Mouse (Mus musculus) limb, embryonic 12.5 days (tissue): ENCODE measurements around the gene Fam173a. TPM values are rescaled to one million over a fixed set of nuclear protein-coding genes. Genes with fewer than 3 reads are reported as not detected.

Experiments used
- ATAC-seq: fragments of 200-750 bp; cut with Nextera tagmentation; 2 replicates; pipeline ENCODE4 v1.8.0; 2017; ENCODE audit warnings: low read depth, moderate TSS enrichment; ENCODE audit not compliant: insufficient number of reproducible peaks, insufficient read depth, low FRiP score, low TSS enrichment
- H3K27ac ChIP-seq: fragments of 300-500 bp; sonication (generic); 2 replicates; pipeline ENCODE4 v1.5.1; 2016; ENCODE audit warnings: mild to moderate bottlenecking, moderate library complexity
- H3K27me3 ChIP-seq: fragments of 300-500 bp; sonication (generic); 2 replicates; pipeline ENCODE4 v1.6.1; 2016; ENCODE audit warnings: mild to moderate bottlenecking, moderate library complexity
- H3K36me3 ChIP-seq: fragments of 300-500 bp; sonication (generic); 2 replicates; pipeline ENCODE4 v1.6.1; 2016; ENCODE audit warnings: mild to moderate bottlenecking, moderate library complexity
- H3K4me1 ChIP-seq: fragments of 300-500 bp; sonication (generic); replicated peaks from 2 replicates; pipeline ENCODE4 v1.6.1; 2016
- H3K4me2 ChIP-seq: fragments of 300-500 bp; sonication (generic); 2 replicates; pipeline ENCODE4 v1.6.1; 2016; ENCODE audit warnings: mild to moderate bottlenecking, moderate library complexity
- H3K4me3 ChIP-seq: fragments of 300-500 bp; sonication (generic); replicated peaks from 2 replicates; pipeline ENCODE4 v1.5.1; 2016; ENCODE audit warnings: mild to moderate bottlenecking
- H3K9ac ChIP-seq: fragments of 300-500 bp; sonication (generic); replicated peaks from 2 replicates; pipeline ENCODE4 v1.6.1; 2016; ENCODE audit warnings: mild to moderate bottlenecking, moderate library complexity
- H3K9me3 ChIP-seq: fragments of 300-500 bp; sonication (generic); 2 replicates; pipeline ENCODE4 v1.6.1; 2016; ENCODE audit warnings: mild to moderate bottlenecking, moderate library complexity
- WGBS: fragments of 180-500 bp; shearing (Covaris S2); methylation state at CpG from one replicate; pipeline ENCODE4 v1.1.7; 2016; 5-methylcytosine and 5-hydroxymethylcytosine counted together
- polyA plus RNA-seq: library from polyadenylated mRNA; unstranded; fragments of >200 nt; fragmentation: Nextera tagmentation; extraction: Ambion mirVana; gene quantifications from 2 replicates; pipeline ENCODE4 v1.2.1, GENCODE M21; 2016

The Fam173a gene
- 68.3 and 71.7 TPM in 2 replicates for polyA plus RNA-seq

DNA sequence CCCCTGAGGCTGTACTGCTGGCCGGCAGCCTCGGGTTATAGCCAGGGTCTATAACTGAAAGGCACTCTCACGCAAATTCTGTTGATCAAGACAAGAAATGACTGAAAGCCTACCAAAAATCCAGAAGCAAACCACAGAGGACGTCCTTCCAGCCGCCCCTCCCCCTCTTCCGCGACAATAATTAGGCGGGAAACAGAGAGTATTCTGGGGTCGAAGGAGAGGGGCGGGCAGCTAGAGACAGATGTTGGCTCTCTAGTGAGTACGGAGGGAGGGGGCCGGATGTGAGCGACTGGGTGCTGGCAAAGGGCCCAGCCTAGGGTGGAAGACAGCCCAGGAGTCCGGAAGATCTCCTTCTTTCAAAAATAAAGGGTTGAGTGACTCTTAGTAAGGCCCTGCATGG lies at the start of gene Fam173a:
Fam173a (minus strand) TSS at position 287 of the 400 bp plus-strand sequence.
- peaks cover 52% of the 10 kb centered on the region for H3K4me1 ChIP-seq

DNA sequence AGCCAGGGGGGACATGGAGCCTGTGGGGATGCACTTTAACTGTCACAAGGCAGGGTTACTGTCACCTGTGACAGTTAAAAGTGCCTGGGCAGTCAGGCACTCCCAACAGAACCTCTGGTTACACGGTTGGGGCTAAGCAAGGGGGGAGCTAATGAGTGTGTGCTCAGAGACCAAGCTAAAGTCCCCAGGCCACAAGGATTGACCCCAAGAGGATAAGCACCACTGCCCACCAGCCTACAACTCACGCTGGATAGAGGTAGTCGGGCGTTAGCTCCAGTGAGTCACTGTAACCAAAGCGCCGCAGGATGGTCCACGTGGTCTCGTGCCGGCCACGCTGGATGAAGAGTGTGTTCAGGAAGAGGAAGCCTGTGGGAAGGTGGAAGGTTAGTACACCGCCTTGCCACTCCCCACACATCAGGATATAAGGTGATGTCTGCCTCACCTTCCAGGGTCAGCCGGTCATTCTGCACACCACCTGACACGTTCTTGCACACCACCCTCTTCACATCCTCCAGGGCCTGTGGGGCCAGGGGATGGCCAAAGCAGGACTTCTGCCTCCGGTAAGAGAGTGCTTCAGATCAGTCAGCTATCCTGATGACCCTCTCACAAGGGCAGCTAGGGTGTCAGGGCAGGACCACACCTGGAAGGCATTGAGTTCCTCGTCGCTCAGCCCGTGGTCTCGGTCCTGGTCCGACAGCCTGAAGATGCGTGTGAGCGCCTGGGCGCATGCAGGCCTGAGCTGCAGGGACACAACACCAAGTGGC lies 48.6 kb upstream of the Fam173a start, which contains the start of gene Gm20683:
Gm20683 (minus strand) TSS at position 647 of the 764 bp plus-strand sequence.
- 92% methylated on average over 22 of the region's 22 CpGs for WGBS
- H3K9ac ChIP-seq: no peak within 1 kb of the TSS
- H3K9me3 ChIP-seq: no peaks in the 10 kb centered on the region
- no peak within 1 kb of the TSS for H3K27ac ChIP-seq
- peaks cover 65% of the 10 kb centered on the region for H3K36me3 ChIP-seq
- H3K4me2 ChIP-seq: no peak within 1 kb of the TSS
- H3K4me3 ChIP-seq: no peak within 1 kb of the TSS
- no peak for ATAC-seq
- H3K4me1 ChIP-seq: peaks cover 35% of the 10 kb centered on the region
- H3K27me3 ChIP-seq: no peaks in the 10 kb centered on the region

More for the DNA sequence above, at the start of gene Fam173a:
- WGBS: under 1% methylated on average over 14 of the region's 14 CpGs
- Histone ChIP-seq H3K36me3 (peaks cover 30% of the 10 kb centered on the region), H3K9me3 (no peaks in the 10 kb centered on the region), H3K4me3 (peak within 1 kb of the TSS; percentile 80), H3K9ac (peak within 1 kb of the TSS; percentile 81), H3K4me2 (peak within 1 kb of the TSS; percentile 87), H3K27ac (peak within 1 kb of the TSS; percentile 89), H3K27me3 (no peaks in the 10 kb centered on the region)
- ATAC-seq: no peak

DNA sequence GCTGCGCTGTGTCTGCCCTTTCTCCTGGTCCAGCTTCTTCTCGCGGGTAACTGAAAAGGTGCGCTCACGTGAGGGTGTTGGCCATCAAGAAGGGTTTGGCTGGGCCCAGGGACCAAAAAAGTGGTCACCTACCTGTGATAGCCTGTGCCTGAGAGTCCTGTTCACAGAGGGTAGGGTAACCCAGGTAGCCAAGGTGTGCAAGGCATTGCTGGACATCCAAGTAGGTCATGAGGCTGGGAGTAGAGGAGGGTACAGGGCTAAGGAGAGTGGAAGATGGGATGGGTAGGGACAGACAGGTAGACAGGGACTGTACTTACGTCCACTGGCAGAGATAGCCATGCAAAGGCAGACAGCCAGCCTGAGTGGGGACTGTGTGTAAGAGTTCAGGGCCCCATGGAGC lies 47.8 kb upstream of the Fam173a start:
- no peak for ATAC-seq
- H3K4me1 ChIP-seq: peaks cover 37% of the 10 kb centered on the region
- no peaks in the 10 kb centered on the region for H3K9me3 ChIP-seq
- H3K36me3 ChIP-seq: peaks cover 62% of the 10 kb centered on the region
- H3K27me3 ChIP-seq: no peaks in the 10 kb centered on the region
- 93% methylated on average over 6 of the region's 6 CpGs for WGBS
- no peak overlapping the region for H3K4me3 ChIP-seq
- no peak overlapping the region for H3K27ac ChIP-seq
- no peak overlapping the region for H3K9ac ChIP-seq
- H3K4me2 ChIP-seq: no peak overlapping the region

DNA sequence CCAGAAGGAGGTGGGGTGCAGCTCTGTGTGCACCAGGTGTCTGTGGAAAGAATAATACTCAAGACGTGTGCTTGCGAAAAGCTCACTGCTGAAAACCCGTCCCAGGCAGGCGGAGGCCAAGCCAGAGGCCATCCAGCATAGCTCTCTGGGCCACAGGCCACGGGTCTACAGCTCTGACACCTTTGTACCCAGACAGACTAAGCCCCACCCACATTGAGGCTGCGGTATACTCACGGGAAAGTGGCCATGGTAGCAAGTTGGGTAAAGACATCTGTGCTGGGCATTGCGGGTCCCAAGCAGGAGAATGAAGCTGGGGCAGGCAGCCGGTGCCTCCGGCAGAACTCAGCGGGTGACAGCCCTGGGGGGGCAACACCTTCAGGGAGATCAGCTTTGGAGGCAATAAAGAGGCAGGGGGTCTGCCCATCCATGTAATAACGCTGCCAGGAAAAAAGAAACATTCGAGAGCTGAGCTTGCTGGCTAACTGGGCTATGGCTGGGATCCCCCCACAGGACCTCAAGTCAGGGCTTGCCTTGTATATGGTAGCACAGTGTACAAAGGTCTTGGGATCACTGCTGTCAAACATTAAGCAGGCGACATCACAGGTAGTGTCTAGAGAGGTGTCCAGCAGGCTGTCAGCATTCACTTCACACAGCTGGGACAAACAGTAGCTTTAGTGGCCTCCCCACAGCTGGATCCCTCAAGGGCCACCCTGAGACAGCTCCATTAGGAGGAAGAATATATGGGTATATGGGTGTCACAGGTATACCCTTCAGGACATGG lies 46.9 kb upstream of the Fam173a start:
- Histone ChIP-seq H3K36me3 (peaks cover 64% of the 10 kb centered on the region), H3K27ac (no peak overlapping the region), H3K4me2 (no peak overlapping the region), H3K27me3 (no peaks in the 10 kb centered on the region), H3K4me1 (peaks cover 39% of the 10 kb centered on the region), H3K9me3 (no peaks in the 10 kb centered on the region), H3K9ac (no peak overlapping the region), H3K4me3 (no peak overlapping the region)
- no peak for ATAC-seq
- 85% methylated on average over 14 of the region's 14 CpGs for WGBS

DNA sequence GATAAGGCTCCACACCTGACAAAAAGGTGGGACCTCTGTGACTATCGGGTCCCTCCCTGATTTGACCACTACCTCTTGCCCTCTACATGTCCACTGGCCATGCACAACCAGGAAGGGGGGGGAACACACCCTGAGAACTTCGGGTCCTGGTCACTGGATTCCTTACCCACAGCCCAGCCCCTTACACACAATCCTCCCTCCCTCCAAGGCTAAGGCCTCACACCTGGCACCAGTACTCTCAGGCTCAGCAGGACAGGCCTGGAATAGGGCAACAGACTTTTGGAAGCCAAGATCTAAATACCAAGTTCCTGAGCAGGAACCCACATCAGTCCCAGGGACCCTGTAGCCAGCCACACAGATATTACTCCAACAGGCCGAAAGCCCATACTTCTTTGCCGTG lies 46.2 kb upstream of the Fam173a start:
- Histone ChIP-seq H3K27ac (no peak overlapping the region), H3K4me1 (peaks cover 45% of the 10 kb centered on the region), H3K9ac (no peak overlapping the region), H3K4me2 (no peak overlapping the region), H3K36me3 (peaks cover 66% of the 10 kb centered on the region), H3K9me3 (no peaks in the 10 kb centered on the region), H3K27me3 (no peaks in the 10 kb centered on the region), H3K4me3 (no peak overlapping the region)
- no peak for ATAC-seq
- WGBS: 90% methylated on average over 4 of the region's 4 CpGs

DNA sequence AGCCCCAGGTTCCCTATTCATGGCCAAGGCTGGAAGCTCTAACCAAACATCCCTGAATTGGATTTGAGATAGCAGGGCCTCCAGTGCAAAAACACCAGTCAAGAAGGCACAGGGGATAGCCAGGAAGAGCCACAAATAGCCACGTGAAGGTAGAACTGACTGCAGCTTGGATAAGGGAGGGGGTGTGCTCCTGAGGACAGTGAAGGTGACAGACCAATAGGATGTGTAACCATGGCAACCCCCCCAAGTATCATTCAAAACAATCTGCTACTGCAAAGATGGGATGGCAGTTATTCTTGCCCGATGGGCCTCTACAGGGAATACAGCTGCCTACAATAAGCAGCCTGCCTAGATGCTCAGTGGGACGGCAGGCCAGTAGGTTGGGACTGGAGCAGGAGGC lies 44.8 kb upstream of the Fam173a start:
- peak overlapping the region; percentile 57; the same call in 1 of the 2 replicates for H3K9ac ChIP-seq
- 61% methylated on average over 3 of the region's 3 CpGs for WGBS

DNA sequence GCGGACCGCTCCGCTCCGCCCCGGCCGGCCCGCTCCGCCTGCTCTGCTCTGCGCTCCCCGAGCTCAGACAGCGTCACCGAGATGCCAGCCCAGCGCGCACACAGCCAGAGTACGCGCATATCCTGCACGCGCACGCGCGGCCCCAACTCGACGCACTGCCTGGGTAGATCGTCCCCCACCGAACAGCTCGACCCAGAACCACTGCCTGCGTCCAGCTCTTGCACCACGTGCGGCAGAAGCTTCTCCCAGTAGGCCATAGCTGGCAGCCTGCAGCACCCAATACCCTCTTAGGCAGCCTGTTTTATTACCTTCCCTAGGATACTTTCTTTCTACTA lies 44.3 kb upstream of the Fam173a start, which contains the start of gene Rhbdl1:
Rhbdl1 (minus strand) TSS at position 220 of the 335 bp plus-strand sequence.
- Histone ChIP-seq H3K9ac (peak within 1 kb of the TSS; percentile 57), H3K36me3 (peaks cover 60% of the 10 kb centered on the region), H3K4me2 (peak within 1 kb of the TSS; percentile 82), H3K4me1 (peaks cover 41% of the 10 kb centered on the region), H3K9me3 (no peaks in the 10 kb centered on the region), H3K27ac (no peak within 1 kb of the TSS), H3K4me3 (peak within 1 kb of the TSS; percentile 37), H3K27me3 (no peaks in the 10 kb centered on the region)
- ATAC-seq: no peak
- 3% methylated on average over 29 of the region's 29 CpGs for WGBS

More for the DNA sequence above, 44.8 kb upstream of the Fam173a start:
- H3K27ac ChIP-seq: no peak overlapping the region
- H3K27me3 ChIP-seq: no peaks in the 10 kb centered on the region
- no peaks in the 10 kb centered on the region for H3K9me3 ChIP-seq
- H3K36me3 ChIP-seq: peaks cover 65% of the 10 kb centered on the region
- peaks cover 40% of the 10 kb centered on the region for H3K4me1 ChIP-seq
- ATAC-seq: no peak
- H3K4me2 ChIP-seq: peak overlapping the region; percentile 82
- no peak overlapping the region; the same call in 1 of the 2 replicates for H3K4me3 ChIP-seq

DNA sequence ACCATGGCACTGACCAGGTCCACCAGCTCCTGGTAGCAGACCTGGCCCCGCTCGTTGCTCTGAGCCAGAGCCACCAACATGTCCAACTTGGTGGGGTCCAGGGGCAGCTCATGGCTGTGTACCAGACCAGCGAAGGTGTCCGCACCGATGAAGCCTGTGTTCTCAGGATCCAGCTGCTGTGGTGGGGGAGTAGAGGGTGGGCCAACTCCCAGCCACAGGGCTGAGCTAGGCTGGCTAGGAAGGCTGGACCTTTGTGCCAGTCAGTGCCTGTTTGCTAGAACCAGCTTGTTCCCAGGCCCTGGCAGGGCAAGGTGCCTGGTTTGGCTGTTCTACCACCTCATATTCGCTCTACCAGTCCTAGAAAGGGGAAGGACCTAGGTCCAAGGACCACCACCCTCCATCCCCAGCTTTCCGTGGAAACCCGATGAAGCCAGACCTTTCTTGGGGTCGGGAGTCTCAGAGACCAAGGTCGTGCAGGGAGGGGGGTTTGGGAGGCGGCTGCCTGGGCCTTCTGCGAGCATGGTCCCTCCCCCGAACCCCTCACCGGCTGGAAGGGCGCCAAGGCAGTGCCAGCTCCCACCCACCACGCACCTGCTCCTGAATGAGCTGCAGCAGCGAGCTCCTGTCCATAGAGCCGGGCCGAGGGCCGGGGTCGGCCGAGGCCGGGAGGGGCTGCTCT lies 43.8 kb upstream of the Fam173a start:
- no peaks in the 10 kb centered on the region for H3K9me3 ChIP-seq
- H3K9ac ChIP-seq: peak overlapping the region; percentile 57
- H3K36me3 ChIP-seq: peaks cover 60% of the 10 kb centered on the region
- peaks cover 46% of the 10 kb centered on the region for H3K4me1 ChIP-seq
- H3K27me3 ChIP-seq: no peaks in the 10 kb centered on the region
- 22% methylated on average over 23 of the region's 23 CpGs for WGBS
- H3K4me2 ChIP-seq: peak overlapping the region; percentile 82
- ATAC-seq: no peak
- peak overlapping the region; percentile 37 for H3K4me3 ChIP-seq
- no peak overlapping the region for H3K27ac ChIP-seq

DNA sequence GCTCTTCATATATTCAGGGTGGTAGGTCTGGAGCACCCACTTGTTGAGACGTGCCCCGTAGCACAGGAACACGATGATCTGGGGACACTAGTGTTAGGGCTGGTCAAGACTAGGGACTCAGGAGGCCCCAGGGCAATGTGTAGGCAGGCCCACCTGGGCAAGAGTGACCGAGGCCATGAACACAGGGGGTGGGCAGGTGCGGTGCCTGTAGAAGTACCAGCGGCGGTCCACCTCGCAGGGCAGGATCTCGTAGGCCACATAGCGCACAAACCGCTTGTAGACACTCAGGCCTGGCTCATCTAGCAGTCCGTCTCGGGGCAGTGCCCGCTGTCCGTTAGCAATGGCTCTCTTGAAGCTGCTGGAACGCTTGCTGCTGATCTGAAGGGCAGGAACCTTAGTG lies 43.1 kb upstream of the Fam173a start:
- H3K9me3 ChIP-seq: no peaks in the 10 kb centered on the region
- H3K27me3 ChIP-seq: no peaks in the 10 kb centered on the region
- H3K27ac ChIP-seq: no peak overlapping the region
- peak overlapping the region; percentile 37; the same call in 1 of the 2 replicates for H3K4me3 ChIP-seq
- 90% methylated on average over 16 of the region's 16 CpGs for WGBS
- peaks cover 53% of the 10 kb centered on the region for H3K4me1 ChIP-seq
- no peak overlapping the region for H3K9ac ChIP-seq
- H3K4me2 ChIP-seq: peak overlapping the region; percentile 98; the same call in 1 of the 2 replicates
- peaks cover 60% of the 10 kb centered on the region for H3K36me3 ChIP-seq
- no peak for ATAC-seq

DNA sequence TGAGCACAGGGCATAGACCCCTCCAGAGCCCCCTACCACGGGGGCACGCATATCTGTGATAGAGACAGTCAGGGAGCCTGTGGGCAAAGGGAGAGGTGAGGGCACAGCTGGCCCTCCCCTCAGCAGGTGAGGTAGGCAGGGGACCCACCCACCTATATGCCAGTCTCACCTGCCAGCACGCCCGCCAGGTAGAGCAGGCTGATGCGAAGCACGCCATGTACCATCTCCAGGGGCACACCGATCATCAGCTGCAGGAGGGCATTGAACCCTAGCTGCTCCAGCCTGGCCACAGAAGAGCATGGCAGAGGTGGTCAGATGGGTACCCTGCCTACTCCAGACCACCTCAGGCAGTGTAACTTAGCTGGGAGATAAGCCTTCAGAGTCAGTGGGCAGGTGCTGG lies 42.6 kb upstream of the Fam173a start:
- Histone ChIP-seq H3K4me2 (peak overlapping the region; percentile 98; the same call in 1 of the 2 replicates), H3K4me1 (peaks cover 57% of the 10 kb centered on the region), H3K4me3 (0 out of 2 replicates have a peak overlapping the region, but pooled peaks have one; percentile 37), H3K9me3 (no peaks in the 10 kb centered on the region), H3K27ac (no peak overlapping the region), H3K36me3 (peaks cover 60% of the 10 kb centered on the region), H3K27me3 (no peaks in the 10 kb centered on the region), H3K9ac (no peak overlapping the region)
- WGBS: 95% methylated on average over 7 of the region's 7 CpGs
- ATAC-seq: no peak
